Mouse (Mus musculus): ENCODE data around the gene Por.

- no peak for TF ChIP-seq CTCF (IDR thresholded peaks at IDR 0.05; ENCODE audit: borderline replicate concordance, insufficient read depth, low read depth, low read length)
- TF ChIP-seq POLR2A (IDR thresholded peaks at IDR 0.05; ENCODE audit: borderline replicate concordance, insufficient read depth, low read length): no peak
These were observed 31.8 kb downstream of the Por start for GRCm38 (mm10) chr5:135701601-135702000.

Measured in cerebellum, adult 2 months (tissue).